Mouse (Mus musculus): Measurements from ENCODE around the gene Ebf1. TPM values are rescaled to one million over a fixed set of nuclear protein-coding genes. Genes with fewer than 3 reads are reported as not detected.

Ebf1 gene
- polyA plus RNA-seq, 1 experiment from 2014 or later, result 12.1 TPM

GRCm38 (mm10) chr11:44621615-44622014 lies 4.5 kb downstream of the Ebf1 start:
- H3K36me3 ChIP-seq, result no peaks in the 10 kb centered on the region
- H3K4me1 ChIP-seq (replicated peaks), result peaks cover 8% of the 10 kb centered on the region; the same call in 1 of the 2 replicates
- no peaks in the 10 kb centered on the region for H3K9me3 ChIP-seq
- no peak overlapping the region for H3K9ac ChIP-seq
- H3K4me2 ChIP-seq (replicated peaks), result no peak overlapping the region
- ATAC-seq, result no peak
- no peak overlapping the region for H3K27ac ChIP-seq
- H3K27me3 ChIP-seq (replicated peaks), result peaks cover 44% of the 10 kb centered on the region
- H3K4me3 ChIP-seq (replicated peaks), result no peak overlapping the region
- WGBS, result 58% methylated on average over 10 of the region's 10 CpGs

GRCm38 (mm10) chr11:44622023-44622731 lies 5.1 kb downstream of the Ebf1 start:
- no peak for ATAC-seq
- Histone ChIP-seq H3K9ac (no peak overlapping the region), H3K27ac (no peak overlapping the region), H3K9me3 (no peaks in the 10 kb centered on the region), H3K27me3 (replicated peaks) (peaks cover 38% of the 10 kb centered on the region), H3K4me3 (replicated peaks) (no peak overlapping the region), H3K4me2 (replicated peaks) (no peak overlapping the region), H3K4me1 (replicated peaks) (peaks cover 6% of the 10 kb centered on the region; the same call in 1 of the 2 replicates), H3K36me3 (no peaks in the 10 kb centered on the region)
- 39% methylated on average over 11 of the region's 11 CpGs for WGBS

DNA sequence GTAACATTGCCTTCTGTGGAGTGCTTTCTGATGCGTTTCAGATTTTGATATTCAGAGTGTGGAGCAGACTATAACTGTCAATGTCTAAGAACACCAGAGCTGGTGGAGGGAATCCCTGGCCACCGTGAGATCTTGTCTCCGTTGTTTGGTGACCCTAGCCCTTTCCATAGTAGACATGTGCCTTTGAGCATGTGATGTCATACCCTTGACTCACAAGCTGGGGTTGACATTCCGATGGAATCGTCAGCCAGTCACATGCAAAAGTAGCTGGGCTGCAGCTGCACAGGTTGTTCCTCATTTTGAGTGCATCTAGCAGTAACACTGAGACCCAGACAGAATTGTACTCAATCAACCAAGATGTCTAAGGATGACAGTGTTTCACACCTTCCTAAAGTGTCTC lies 7.4 kb downstream of the Ebf1 start:
- no peaks in the 10 kb centered on the region for H3K9me3 ChIP-seq
- peaks cover 27% of the 10 kb centered on the region for H3K27me3 ChIP-seq (replicated peaks)
- no peaks in the 10 kb centered on the region for H3K36me3 ChIP-seq
- H3K4me2 ChIP-seq (replicated peaks), result no peak overlapping the region
- H3K4me1 ChIP-seq (replicated peaks), result no peaks in the 10 kb centered on the region
- no peak overlapping the region for H3K4me3 ChIP-seq (replicated peaks)
- no peak overlapping the region for H3K9ac ChIP-seq
- ATAC-seq, result no peak
- H3K27ac ChIP-seq, result no peak overlapping the region
- 63% methylated on average over 5 of the region's 5 CpGs for WGBS

- Histone ChIP-seq H3K4me2 (replicated peaks) (no peak overlapping the region), H3K4me3 (replicated peaks) (no peak overlapping the region), H3K36me3 (no peaks in the 10 kb centered on the region), H3K27me3 (replicated peaks) (peaks cover 12% of the 10 kb centered on the region), H3K9me3 (no peaks in the 10 kb centered on the region), H3K9ac (no peak overlapping the region), H3K4me1 (replicated peaks) (no peaks in the 10 kb centered on the region), H3K27ac (no peak overlapping the region)
- WGBS, result 61% methylated on average over 10 of the region's 10 CpGs
- ATAC-seq, result no peak
Observed at GRCm38 (mm10) chr11:44626065-44626464, 8.9 kb downstream of the Ebf1 start.

DNA sequence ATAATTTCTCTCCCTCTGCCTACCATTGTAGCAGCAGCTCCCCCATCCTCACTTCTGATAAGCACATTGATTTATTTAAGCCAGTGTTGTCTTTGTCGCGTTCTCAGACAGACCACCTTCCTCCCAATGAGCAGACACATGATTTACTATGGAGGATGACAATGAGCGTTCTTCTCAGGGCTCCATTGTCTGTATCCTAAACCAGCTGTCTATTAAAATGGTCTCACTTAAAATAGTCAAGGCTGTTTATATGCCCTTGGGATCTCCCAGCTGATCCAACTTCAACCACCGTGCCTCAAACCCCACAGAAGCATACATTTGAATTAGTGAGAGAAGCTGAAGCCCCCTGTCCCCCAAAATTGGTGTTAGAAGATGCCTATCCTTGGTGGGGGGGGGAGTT lies 11.3 kb downstream of the Ebf1 start:
- no peak overlapping the region for H3K4me3 ChIP-seq (replicated peaks)
- 19% methylated on average over 4 of the region's 4 CpGs for WGBS
- H3K27me3 ChIP-seq (replicated peaks), result no peaks in the 10 kb centered on the region
- no peak overlapping the region for H3K9ac ChIP-seq
- no peak for ATAC-seq
- no peak overlapping the region for H3K4me2 ChIP-seq (replicated peaks)
- H3K4me1 ChIP-seq (replicated peaks), result no peaks in the 10 kb centered on the region
- no peaks in the 10 kb centered on the region for H3K9me3 ChIP-seq
- no peak overlapping the region for H3K27ac ChIP-seq
- no peaks in the 10 kb centered on the region for H3K36me3 ChIP-seq

GRCm38 (mm10) chr11:44632064-44632968 lies 15.2 kb downstream of the Ebf1 start:
- Histone ChIP-seq H3K4me1 (replicated peaks) (no peaks in the 10 kb centered on the region), H3K9me3 (no peaks in the 10 kb centered on the region), H3K4me3 (replicated peaks) (no peak overlapping the region), H3K9ac (no peak overlapping the region), H3K27me3 (replicated peaks) (no peaks in the 10 kb centered on the region), H3K4me2 (replicated peaks) (no peak overlapping the region), H3K27ac (no peak overlapping the region), H3K36me3 (no peaks in the 10 kb centered on the region)
- WGBS, result 80% methylated on average over 15 of the region's 15 CpGs
- ATAC-seq, result no peak

GRCm38 (mm10) chr11:44633001-44633693 lies 16.0 kb downstream of the Ebf1 start:
- H3K27ac ChIP-seq, result no peak overlapping the region
- no peak overlapping the region for H3K4me2 ChIP-seq (replicated peaks)
- H3K36me3 ChIP-seq, result no peaks in the 10 kb centered on the region
- no peaks in the 10 kb centered on the region for H3K4me1 ChIP-seq (replicated peaks)
- no peak overlapping the region for H3K4me3 ChIP-seq (replicated peaks)
- H3K27me3 ChIP-seq (replicated peaks), result no peaks in the 10 kb centered on the region
- H3K9me3 ChIP-seq, result no peaks in the 10 kb centered on the region
- 85% methylated on average over 2 of the region's 2 CpGs for WGBS
- no peak for ATAC-seq
- H3K9ac ChIP-seq, result no peak overlapping the region

- Histone ChIP-seq H3K27me3 (replicated peaks) (no peaks in the 10 kb centered on the region), H3K4me1 (replicated peaks) (no peaks in the 10 kb centered on the region), H3K36me3 (no peaks in the 10 kb centered on the region), H3K9me3 (no peaks in the 10 kb centered on the region), H3K27ac (no peak overlapping the region), H3K4me2 (replicated peaks) (no peak overlapping the region), H3K4me3 (replicated peaks) (no peak overlapping the region), H3K9ac (no peak overlapping the region)
- no peak for ATAC-seq
- 64% methylated on average over 6 of the region's 6 CpGs for WGBS
Observed at GRCm38 (mm10) chr11:44634552-44635193, 17.6 kb downstream of the Ebf1 start.

- Histone ChIP-seq H3K36me3 (no peaks in the 10 kb centered on the region), H3K4me3 (replicated peaks) (no peak overlapping the region)
- 68% methylated on average over 1 of the region's 1 CpGs for WGBS
Observed at GRCm38 (mm10) chr11:44636241-44636640, 19.1 kb downstream of the Ebf1 start.

GRCm38 (mm10) chr11:44638193-44638754 lies 21.2 kb downstream of the Ebf1 start:
- no peaks in the 10 kb centered on the region for H3K36me3 ChIP-seq
- ATAC-seq, result no peak
- 39% methylated on average over 4 of the region's 4 CpGs for WGBS
- H3K4me1 ChIP-seq (replicated peaks), result no peaks in the 10 kb centered on the region
- H3K4me2 ChIP-seq (replicated peaks), result no peak overlapping the region
- H3K9me3 ChIP-seq, result no peaks in the 10 kb centered on the region
- H3K4me3 ChIP-seq (replicated peaks), result no peak overlapping the region
- no peak overlapping the region for H3K27ac ChIP-seq
- no peaks in the 10 kb centered on the region for H3K27me3 ChIP-seq (replicated peaks)
- H3K9ac ChIP-seq, result no peak overlapping the region

More at GRCm38 (mm10) chr11:44636241-44636640, 19.1 kb downstream of the Ebf1 start:
- H3K9ac ChIP-seq, result no peak overlapping the region
- no peaks in the 10 kb centered on the region for H3K4me1 ChIP-seq (replicated peaks)
- H3K27ac ChIP-seq, result no peak overlapping the region
- H3K4me2 ChIP-seq (replicated peaks), result no peak overlapping the region
- ATAC-seq, result no peak
- H3K27me3 ChIP-seq (replicated peaks), result no peaks in the 10 kb centered on the region
- no peaks in the 10 kb centered on the region for H3K9me3 ChIP-seq

- H3K36me3 ChIP-seq, result no peaks in the 10 kb centered on the region
- no peak for ATAC-seq
- WGBS, result 70% methylated on average over 2 of the region's 2 CpGs
- H3K27ac ChIP-seq, result no peak overlapping the region
- H3K4me1 ChIP-seq (replicated peaks), result no peaks in the 10 kb centered on the region
- H3K4me3 ChIP-seq (replicated peaks), result no peak overlapping the region
- H3K4me2 ChIP-seq (replicated peaks), result no peak overlapping the region
- H3K27me3 ChIP-seq (replicated peaks), result no peaks in the 10 kb centered on the region
- no peaks in the 10 kb centered on the region for H3K9me3 ChIP-seq
- H3K9ac ChIP-seq, result no peak overlapping the region
Observed at GRCm38 (mm10) chr11:44641496-44641895, 24.4 kb downstream of the Ebf1 start.

Measured in intestine, embryonic 15.5 days (tissue).